Mouse (Mus musculus): ENCODE measurements at regions not wholly inside any gene's neighbourhood (a gene's known extent, or its start where the extent isn't known, plus 50 kb on each side); places are given as distances from the start of the nearest gene placed in this dataset.

DNA sequence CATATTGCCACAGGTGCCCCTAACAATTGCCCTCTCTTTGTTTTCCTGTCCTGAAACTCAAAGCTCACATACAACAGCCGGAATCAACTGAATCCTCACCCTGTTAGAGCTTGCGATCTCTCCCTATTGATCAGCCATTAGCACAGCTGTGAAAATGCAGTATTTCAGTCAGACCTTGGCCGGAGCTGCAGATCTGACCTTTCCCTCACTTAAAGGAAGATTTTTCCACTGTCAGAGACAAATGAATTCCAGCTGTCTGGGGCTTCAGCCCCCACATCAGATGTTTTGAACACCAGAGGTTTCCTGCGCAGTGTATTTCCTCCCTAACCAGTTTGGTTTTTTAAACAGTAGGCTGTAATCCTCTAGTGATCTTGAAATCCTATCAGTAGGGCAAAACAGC lies 87.0 kb upstream of the 1110032F04Rik start:
- TF ChIP-seq CTCF (IDR thresholded peaks at IDR 0.05; ENCODE audit: borderline replicate concordance, insufficient read depth, low read depth, low read length) (no peak), POLR2A (IDR thresholded peaks at IDR 0.05; ENCODE audit: borderline replicate concordance, insufficient read depth, low read length) (no peak)

All from cerebellum, adult 2 months (tissue).